Mouse (Mus musculus) kidney, postnatal 0 days (tissue): Measurements from ENCODE around the gene Dnajc6. TPM values are rescaled to one million over a fixed set of nuclear protein-coding genes. Genes with fewer than 3 reads are reported as not detected.

Experiments used
- ATAC-seq: fragments of 200-750 bp; cut with Nextera tagmentation; replicated peaks from 2 replicates; pipeline ENCODE4 v1.8.0; 2017; ENCODE audit warnings: low read depth, moderate number of reproducible peaks, moderate TSS enrichment, moderate library complexity; ENCODE audit not compliant: low FRiP score
- DNase-seq: peaks from one replicate; pipeline ENCODE4 v3.0.0-alpha.2; 2016; ENCODE audit warnings: low spot score
- H3K27ac ChIP-seq: fragments of 300-500 bp; sonication (generic); 2 replicates; pipeline ENCODE4 v1.5.1; 2014; ENCODE audit warnings: mild to moderate bottlenecking
- H3K27me3 ChIP-seq: fragments of 300-500 bp; sonication (generic); 2 replicates; pipeline ENCODE4 v1.6.1; 2014; ENCODE audit warnings: low read length, mixed read lengths; ENCODE audit not compliant: insufficient read depth
- H3K36me3 ChIP-seq: fragments of 300-500 bp; sonication (generic); 2 replicates; pipeline ENCODE4 v1.6.1; 2014; ENCODE audit warnings: low read length, mixed read lengths; ENCODE audit not compliant: insufficient read depth
- H3K4me1 ChIP-seq: fragments of 300-500 bp; sonication (generic); replicated peaks from 2 replicates; pipeline ENCODE4 v1.6.1; 2014; ENCODE audit warnings: antibody characterized with exemption, low read length, mixed read lengths; ENCODE audit not compliant: insufficient read depth
- H3K4me2 ChIP-seq: fragments of 300-500 bp; sonication (generic); 2 replicates; pipeline ENCODE4 v1.6.1; 2014; ENCODE audit warnings: mild to moderate bottlenecking, low read length, moderate library complexity, mixed read lengths
- H3K4me3 ChIP-seq: fragments of 300-500 bp; sonication (generic); replicated peaks from 2 replicates; pipeline ENCODE4 v1.5.1; 2014; ENCODE audit warnings: low read depth, low read length
- H3K9ac ChIP-seq: fragments of 300-500 bp; sonication (generic); 2 replicates; pipeline ENCODE4 v1.6.1; 2014; ENCODE audit warnings: low read depth, low read length
- H3K9me3 ChIP-seq: fragments of 300-500 bp; sonication (generic); replicated peaks from 2 replicates; pipeline ENCODE4 v1.6.1; 2016; ENCODE audit warnings: low read length, inconsistent platforms, mixed read lengths
- CTCF ChIP-seq: IDR thresholded peaks from 2 replicates; pipeline ENCODE4 v1.5.1; 2016; ENCODE audit warnings: antibody characterized with exemption, low read depth, mild to moderate bottlenecking, moderate library complexity
- WGBS: fragments of 180-500 bp; shearing (Covaris S2); extraction: QIAGEN DNeasy Blood & Tissue Kit; methylation state at CpG from one replicate; pipeline ENCODE4 v1.1.7; 2014; 5-methylcytosine and 5-hydroxymethylcytosine counted together
- polyA plus RNA-seq: library from polyadenylated mRNA; unstranded; fragments of >200 nt; fragmentation: Nextera tagmentation; extraction: Ambion mirVana; gene quantifications from 2 replicates; pipeline ENCODE4 v1.2.1, GENCODE M21; 2015

Gene Dnajc6
- polyA plus RNA-seq, 1 experiment from 2014 or later, result 2.8 TPM

GRCm38 (mm10) chr4:101508851-101509577, 12.6 kb downstream of the Dnajc6 start:
- TF ChIP-seq CTCF, result no peak
- Histone ChIP-seq H3K27ac (no peak overlapping the region), H3K4me3 (peak overlapping the region; percentile 33), H3K36me3 (no peaks in the 10 kb centered on the region), H3K4me1 (peaks cover 10% of the 10 kb centered on the region; the same call in 1 of the 2 replicates), H3K9me3 (no peaks in the 10 kb centered on the region), H3K9ac (peak overlapping the region; percentile 51; the same call in 1 of the 2 replicates), H3K27me3 (no peaks in the 10 kb centered on the region), H3K4me2 (peak overlapping the region; percentile 76)
- WGBS, result 4% methylated on average over 30 of the region's 30 CpGs
- peak; percentile 65 for ATAC-seq
- DNase-seq, result no peak

- Histone ChIP-seq H3K4me1 (peaks cover 10% of the 10 kb centered on the region; the same call in 1 of the 2 replicates), H3K9ac (no peak overlapping the region), H3K9me3 (no peaks in the 10 kb centered on the region), H3K4me2 (no peak overlapping the region), H3K27me3 (no peaks in the 10 kb centered on the region), H3K36me3 (no peaks in the 10 kb centered on the region), H3K27ac (no peak overlapping the region), H3K4me3 (no peak overlapping the region)
- TF ChIP-seq CTCF, result no peak
- no peak for ATAC-seq
- 80% methylated on average over 8 of the region's 8 CpGs for WGBS
- no peak for DNase-seq
Measured at GRCm38 (mm10) chr4:101510111-101510903, 13.9 kb downstream of the Dnajc6 start.

- ATAC-seq (no peak), DNase-seq (no peak)
- 75% methylated on average over 5 of the region's 5 CpGs for whole genome bisulfite sequencing
- Histone ChIP-seq H3K9ac (no peak overlapping the region), H3K27me3 (no peaks in the 10 kb centered on the region), H3K4me1 (peaks cover 10% of the 10 kb centered on the region; the same call in 1 of the 2 replicates), H3K9me3 (no peaks in the 10 kb centered on the region), H3K36me3 (no peaks in the 10 kb centered on the region), H3K4me3 (no peak overlapping the region), H3K27ac (no peak overlapping the region), H3K4me2 (no peak overlapping the region)
- TF ChIP-seq CTCF, result no peak
Measured at GRCm38 (mm10) chr4:101510904-101511210, 14.4 kb downstream of the Dnajc6 start.

GRCm38 (mm10) chr4:101511768-101512521, 15.5 kb downstream of the Dnajc6 start:
- Histone ChIP-seq H3K4me3 (no peak overlapping the region), H3K4me1 (peaks cover 10% of the 10 kb centered on the region; the same call in 1 of the 2 replicates), H3K27ac (no peak overlapping the region), H3K9ac (no peak overlapping the region), H3K9me3 (no peaks in the 10 kb centered on the region), H3K4me2 (no peak overlapping the region), H3K36me3 (no peaks in the 10 kb centered on the region), H3K27me3 (no peaks in the 10 kb centered on the region)
- no peak for TF ChIP-seq CTCF
- ATAC-seq (no peak), DNase-seq (no peak)
- 86% methylated on average over 5 of the region's 5 CpGs for WGBS

GRCm38 (mm10) chr4:101513251-101513650, 16.8 kb downstream of the Dnajc6 start:
- H3K9ac ChIP-seq, result no peak overlapping the region
- no peak overlapping the region for H3K4me2 ChIP-seq
- TF ChIP-seq CTCF, result peak; percentile 39; the same call in 1 of the 2 replicates
- H3K4me1 ChIP-seq, result peaks cover 10% of the 10 kb centered on the region; the same call in 1 of the 2 replicates
- 93% methylated on average over 3 of the region's 3 CpGs for WGBS
- no peaks in the 10 kb centered on the region for H3K36me3 ChIP-seq
- H3K4me3 ChIP-seq, result no peak overlapping the region
- no peaks in the 10 kb centered on the region for H3K9me3 ChIP-seq
- H3K27ac ChIP-seq, result no peak overlapping the region
- ATAC-seq (no peak), DNase-seq (no peak)
- no peaks in the 10 kb centered on the region for H3K27me3 ChIP-seq

GRCm38 (mm10) chr4:101515853-101516252, 19.4 kb downstream of the Dnajc6 start:
- no peaks in the 10 kb centered on the region for H3K9me3 ChIP-seq
- no peak overlapping the region for H3K27ac ChIP-seq
- no peaks in the 10 kb centered on the region for H3K36me3 ChIP-seq
- no peak overlapping the region for H3K9ac ChIP-seq
- no peaks in the 10 kb centered on the region for H3K4me1 ChIP-seq
- no peak for TF ChIP-seq CTCF
- ATAC-seq (no peak), DNase-seq (no peak)
- H3K27me3 ChIP-seq, result no peaks in the 10 kb centered on the region
- 92% methylated on average over 14 of the region's 14 CpGs for WGBS
- no peak overlapping the region for H3K4me3 ChIP-seq
- H3K4me2 ChIP-seq, result no peak overlapping the region
